Mouse (Mus musculus) heart, adult 8-10 months (tissue): ENCODE results near the gene Fam83b. TPM values are rescaled to one million over a fixed set of nuclear protein-coding genes. Genes with fewer than 3 reads are reported as not detected.

Source experiments
- DNase-seq: peaks from one replicate; pipeline ENCODE4 v3.0.0; 2022; ENCODE audit warnings: low spot score
- total RNA-seq, 4 experiments: library from RNA; stranded (reverse); gene quantifications; 2 replicates each; pipeline ENCODE4 v1.2.4; 2022

Fam83b gene
- under 1 TPM; 0.06 to 0.28 (median 0.16) TPM for total RNA-seq

- no peak for DNase-seq
These were observed at the start of gene Fam83b for GRCm38 (mm10) chr9:76566515-76567280. Gene Fam83b (minus strand): TSS chr9:76567116.

GRCm38 (mm10) chr9:76614165-76614564, 47.2 kb upstream of the Fam83b start:
- no peak for DNase-seq

DNA sequence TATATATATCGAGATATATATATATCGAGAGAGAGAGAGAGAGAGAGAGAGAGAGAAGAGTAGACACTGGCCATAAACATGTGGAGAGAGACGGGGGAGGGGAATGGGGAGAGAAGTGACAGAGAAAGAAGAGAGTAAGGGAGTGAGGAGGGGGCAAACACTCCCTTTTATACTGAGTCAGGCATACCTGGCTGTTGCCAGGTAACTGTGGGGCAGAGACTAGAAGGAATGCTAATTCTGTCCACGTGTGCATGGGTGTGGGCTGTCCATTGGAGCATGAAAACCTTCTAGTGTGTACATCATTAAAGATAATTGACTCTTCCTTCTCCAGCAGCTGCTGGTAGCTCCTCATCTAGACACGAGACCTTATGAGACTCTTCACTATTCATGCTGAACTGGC, 36.8 kb upstream of the Fam83b start:
- DNase-seq: no peak

DNA sequence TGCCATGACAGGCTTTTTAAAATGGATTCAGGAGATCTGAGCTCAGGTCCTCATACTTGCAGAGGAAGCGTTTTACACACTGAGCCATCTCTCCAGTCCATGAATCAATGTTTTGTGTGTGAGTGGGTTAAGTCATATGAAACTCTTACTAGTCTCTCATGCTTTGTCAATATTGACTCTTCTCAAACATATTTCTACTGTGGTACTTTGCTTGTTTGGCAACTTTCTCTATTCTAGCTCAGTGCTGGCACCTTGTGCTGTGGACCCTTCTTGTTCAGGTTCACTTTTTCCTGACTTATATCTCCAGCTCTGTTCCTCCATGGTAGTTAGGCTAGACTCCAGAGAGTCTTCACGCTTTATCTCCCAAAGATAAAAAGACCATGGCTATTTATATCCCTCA, 36.0 kb upstream of the Fam83b start:
- DNase-seq: no peak

DNA sequence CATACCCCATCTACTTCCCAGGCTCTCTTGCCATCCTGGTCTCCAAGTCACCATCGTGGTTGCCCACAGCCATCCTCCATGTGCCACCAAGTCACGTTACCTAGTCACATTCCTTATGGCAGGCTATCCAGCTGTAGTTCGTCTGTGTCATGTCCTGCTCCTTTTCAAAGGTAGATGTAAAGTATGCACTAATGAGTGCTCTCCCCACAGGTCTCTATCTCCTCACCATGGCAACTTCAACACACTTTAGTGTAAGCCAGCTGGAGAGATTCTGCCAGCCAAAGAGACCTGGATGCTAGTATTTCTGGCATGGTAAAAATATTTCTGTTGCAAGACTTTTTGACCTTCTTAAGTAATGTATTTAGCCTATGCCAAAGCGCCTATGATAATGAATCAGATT, 30.5 kb upstream of the Fam83b start:
- no peak for DNase-seq

DNA sequence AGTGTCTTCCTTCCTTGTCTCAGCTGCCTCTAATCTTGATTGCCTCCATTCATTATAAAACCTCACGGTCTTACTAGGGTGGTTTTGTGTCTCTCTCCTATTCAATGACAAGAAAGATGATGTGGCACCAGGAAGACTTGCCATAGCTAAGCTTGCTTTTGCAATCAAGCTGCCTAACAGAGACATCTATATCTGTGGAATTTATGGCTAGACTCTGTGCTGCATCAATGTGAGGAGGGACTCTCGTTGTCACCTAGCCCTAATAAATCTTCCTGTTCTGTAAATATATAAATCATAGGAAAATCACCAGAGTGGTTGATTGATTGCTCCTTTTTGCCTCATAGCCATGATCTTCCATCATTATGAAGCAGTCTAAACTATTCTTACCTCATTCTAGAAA, 26.9 kb upstream of the Fam83b start:
- DNase-seq: no peak

- no peak for DNase-seq
These were observed 17.0 kb upstream of the Fam83b start for GRCm38 (mm10) chr9:76583943-76584342.

DNA sequence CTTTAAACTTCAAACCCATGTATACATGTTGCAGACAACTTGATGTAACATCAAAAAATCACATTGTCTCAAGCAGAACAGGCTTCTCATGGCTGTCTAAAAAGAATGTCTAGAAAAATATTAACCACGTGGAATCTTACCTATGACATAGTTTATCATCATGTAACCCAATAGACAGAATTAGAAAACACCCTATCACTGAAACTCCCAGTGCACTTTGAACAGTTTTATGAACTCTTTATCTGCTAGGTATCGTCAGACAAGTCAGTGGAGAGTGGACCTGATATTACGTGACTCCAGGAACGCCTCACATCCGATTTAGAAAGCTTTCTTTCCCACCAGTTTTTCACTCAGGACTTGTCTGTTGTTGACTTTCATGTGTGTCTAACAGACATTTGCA, 15.1 kb upstream of the Fam83b start:
- no peak for DNase-seq

DNA sequence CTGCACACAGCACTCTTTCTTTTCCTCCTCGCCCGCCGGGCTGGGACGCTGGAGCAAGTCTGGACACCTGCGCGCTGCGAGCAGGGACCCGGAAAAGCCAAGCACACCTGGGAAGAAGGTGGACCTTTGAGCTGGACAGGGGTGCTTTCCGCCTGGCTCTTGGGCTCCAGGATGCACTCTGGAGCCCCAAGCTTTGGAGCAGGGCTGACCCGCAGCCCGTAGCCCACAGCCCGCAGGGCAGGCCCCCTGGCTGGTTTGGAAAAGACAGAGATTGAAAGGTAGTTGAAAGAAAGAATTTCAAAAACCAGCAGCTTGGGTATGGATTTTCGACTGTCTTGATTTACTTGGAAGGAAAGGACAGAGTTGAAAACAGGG, 352 bp upstream of the Fam83b start:
- DNase-seq: no peak

GRCm38 (mm10) chr9:76565656-76566055, 1.3 kb downstream of the Fam83b start:
- no peak for DNase-seq

GRCm38 (mm10) chr9:76564071-76564470, 2.8 kb downstream of the Fam83b start:
- DNase-seq: no peak

DNA sequence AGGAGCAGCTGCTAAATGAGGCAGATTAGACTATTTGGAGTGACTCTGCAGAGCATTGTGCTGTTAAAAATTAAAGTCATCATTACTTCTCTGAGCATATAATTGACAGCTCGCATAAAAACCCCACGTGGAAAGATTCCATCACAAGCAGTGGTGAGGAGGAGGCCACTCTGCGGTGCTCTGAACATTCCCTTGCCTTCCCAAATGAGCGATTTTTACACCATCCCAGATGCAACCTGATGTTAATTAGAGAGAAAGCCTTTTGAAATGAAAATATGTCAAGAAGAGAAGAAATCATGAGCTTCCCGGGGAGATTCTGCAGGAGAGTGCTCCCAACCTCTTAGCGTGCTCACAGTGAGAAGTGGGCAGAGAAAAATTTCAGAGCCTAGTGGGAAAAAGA, 4.1 kb downstream of the Fam83b start:
- no peak for DNase-seq

- DNase-seq: no peak
These were observed 7.7 kb downstream of the Fam83b start for GRCm38 (mm10) chr9:76559240-76559639.

DNA sequence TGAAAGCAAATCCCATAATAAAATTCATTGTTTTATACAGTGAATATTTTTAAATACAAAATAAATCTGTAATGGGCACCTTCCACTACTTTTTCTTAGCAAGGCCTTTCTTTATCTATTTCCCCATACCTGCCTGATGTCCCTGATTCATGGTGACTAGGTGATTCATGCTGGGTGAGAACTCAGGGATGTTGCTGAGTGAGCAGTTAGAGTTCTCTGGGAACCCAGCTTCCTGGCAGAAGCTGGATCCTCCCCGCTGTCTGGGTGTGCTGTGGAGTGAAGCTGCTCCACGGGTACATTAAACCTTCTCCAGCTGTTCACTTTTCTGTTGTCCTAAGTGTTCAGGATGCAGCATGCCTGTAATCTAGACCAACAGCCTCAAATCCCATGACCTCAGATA, 13.2 kb downstream of the Fam83b start:
- no peak for DNase-seq

- DNase-seq: no peak
These were observed 13.8 kb downstream of the Fam83b start for GRCm38 (mm10) chr9:76553115-76553514.

DNA sequence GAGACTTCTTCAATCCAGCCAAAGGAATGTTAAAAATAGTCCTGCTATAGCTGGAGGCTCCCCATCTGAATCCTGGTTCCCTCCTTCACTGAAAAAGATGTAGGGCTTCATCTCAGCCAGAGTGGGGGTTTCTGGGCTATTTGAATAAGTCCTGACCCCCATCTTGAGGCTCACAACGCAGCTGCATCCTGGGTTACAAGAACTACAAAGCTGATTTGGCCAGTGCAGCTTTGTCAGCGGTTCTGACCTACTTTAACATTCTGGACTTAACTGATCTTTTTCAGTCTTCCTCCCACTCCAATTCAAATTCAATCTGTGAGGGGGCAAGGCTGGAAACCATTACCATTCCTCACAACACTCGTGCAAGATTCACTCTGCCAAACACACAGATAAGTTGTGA, 20.2 kb downstream of the Fam83b start:
- no peak for DNase-seq

- no peak for DNase-seq
These were observed 26.2 kb downstream of the Fam83b start for GRCm38 (mm10) chr9:76540684-76541083.

DNA sequence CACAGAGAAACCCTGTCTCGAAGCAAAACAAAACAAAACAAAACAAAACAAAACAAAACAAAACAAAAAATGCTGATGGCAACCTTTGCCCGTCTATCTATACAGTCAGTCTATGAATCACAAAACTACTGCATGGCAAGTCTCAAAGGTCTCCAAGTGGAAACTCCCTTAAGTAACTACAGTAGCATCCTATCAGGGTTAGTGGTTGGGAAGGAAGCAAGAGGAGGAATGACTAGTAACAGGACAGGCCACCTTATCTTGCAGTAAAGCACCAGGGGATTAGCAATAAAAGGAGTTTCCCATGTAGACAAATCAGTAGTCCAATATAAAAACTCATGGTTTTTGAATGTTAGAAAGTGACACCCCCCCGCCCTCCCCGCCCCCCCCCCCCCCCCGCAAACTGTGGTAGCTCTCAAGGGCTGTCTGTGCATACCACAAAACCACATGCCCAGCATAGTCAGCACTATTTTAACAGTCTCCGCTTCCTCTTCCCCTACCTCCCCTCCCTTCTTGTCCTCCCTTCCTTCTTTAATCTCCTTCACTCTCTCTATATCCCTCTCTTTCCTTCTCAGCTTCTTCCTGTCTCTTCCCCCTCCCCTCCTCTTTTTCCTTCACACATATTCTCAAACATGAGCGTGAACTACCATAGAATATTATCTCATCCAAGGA, 26.8 kb downstream of the Fam83b start:
- no peak for DNase-seq

DNA sequence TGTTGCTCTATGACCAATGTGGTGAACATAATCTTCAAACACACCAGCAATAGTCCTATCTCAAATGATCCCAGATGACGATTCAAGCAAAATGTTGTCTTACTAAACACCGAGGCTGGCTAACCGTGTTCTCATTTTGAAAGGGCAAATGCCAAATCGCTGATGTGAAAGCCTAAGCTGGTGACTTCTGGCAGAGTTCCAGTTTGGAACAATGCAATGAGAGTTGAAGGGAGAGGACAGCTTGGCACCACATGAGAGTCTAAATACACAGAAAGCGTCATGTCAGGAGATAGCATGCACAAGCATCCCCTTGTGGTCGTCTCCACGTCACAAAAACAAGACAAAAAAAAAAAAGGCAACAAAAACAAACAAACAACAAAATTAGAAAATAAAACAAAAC, 27.6 kb downstream of the Fam83b start:
- DNase-seq: no peak

DNA sequence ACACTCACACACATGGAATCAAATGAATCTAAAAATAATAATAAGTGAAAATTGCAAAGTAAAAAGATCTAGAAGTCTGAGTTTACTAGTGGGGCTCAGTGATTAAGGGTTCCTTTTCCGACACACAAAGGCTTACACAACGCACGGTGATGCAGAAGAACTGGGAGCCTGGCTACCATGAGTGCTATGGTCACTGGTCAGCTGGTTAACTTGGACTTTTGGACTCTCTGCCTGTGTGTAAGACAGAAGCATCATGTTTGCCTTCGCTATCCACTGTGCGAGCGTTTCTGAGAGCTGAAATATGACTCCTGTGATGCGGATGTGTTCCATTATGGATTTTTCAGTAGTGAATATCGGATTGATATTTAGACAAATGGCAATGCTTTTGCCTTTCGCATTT, 30.9 kb downstream of the Fam83b start:
- no peak for DNase-seq

- DNase-seq: no peak
These were observed 34.5 kb downstream of the Fam83b start for GRCm38 (mm10) chr9:76532403-76532802.

DNA sequence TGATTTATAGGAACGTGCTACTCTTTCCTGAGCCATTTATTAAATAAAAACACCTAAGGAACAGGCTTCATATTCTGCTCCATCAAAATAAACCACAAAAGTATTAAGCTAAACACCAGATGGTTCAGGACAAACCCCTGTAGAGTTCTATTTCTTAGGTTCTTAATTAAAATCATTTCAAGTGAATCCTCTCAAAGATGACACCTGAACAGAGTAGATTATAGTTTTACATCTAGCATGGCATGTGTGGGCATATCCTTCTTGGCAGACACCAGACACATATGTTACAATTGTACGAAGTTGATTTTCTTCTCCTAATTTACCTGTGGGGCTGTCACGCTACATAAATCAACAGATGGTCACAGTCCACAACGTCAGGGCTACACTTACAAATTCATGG, 35.5 kb downstream of the Fam83b start:
- DNase-seq: no peak

DNA sequence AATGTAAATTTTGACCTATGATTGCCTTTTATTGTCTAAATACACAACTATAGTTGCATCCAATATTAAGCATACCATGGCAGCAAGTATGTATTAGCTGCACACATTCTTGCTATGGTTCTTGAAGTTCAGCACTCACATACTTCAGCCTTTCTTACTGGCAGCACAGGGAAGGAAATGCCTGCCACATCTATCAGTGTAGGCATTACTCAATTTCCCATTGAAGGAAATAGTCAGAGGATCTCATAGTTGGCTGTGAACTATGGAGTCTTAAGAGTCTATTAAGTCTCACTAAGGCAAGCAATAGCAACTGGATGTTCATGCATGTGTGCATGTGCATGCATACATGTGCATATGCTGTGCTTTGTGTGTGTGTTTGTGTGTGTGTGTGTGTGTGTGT, 41.3 kb downstream of the Fam83b start:
- DNase-seq: no peak

DNA sequence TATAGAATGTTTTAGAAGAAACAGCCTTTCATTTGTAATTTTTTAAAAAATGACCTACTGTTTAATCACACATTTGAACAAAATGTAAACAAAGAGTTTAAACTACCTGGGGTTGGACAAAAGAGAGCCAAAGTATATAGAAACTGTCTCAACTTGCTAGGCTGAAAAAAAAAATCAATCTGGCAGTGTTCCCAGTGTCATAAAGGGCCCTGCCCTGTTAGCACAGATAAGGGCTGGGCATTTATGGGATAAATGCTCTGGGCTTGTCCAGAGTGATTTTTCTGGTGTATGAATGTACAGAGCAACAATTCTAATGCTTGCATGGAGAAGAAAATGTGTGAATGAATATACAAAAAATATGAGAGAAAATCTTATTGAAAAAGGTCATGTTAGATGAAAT, 43.8 kb downstream of the Fam83b start:
- DNase-seq: no peak
